In genomic region chr2:39004372-39004771, GRCm38 (mm10) we compare ENCODE assay signal across 8 mouse cellular contexts. TPM values are rescaled to one million over a fixed set of nuclear protein-coding genes. Genes with fewer than 3 reads are reported as not detected.
DNase-seq lines count a peak whose midpoint lies in the region; ATAC-seq and TF ChIP-seq lines count a peak whose summit lies in the region.

No protein-coding gene starts in this region.

- peak overlapping the region; percentile 98 for H3K4me3 ChIP-seq in E14TG2a.4 (replicated peaks; ENCODE audit: low read length)
- H3K4me3 ChIP-seq in embryonic facial prominence, embryonic 12.5 days, result peak overlapping the region; percentile 83
- peak overlapping the region; percentile 67 for H3K4me3 ChIP-seq in intestine, embryonic 16.5 days (ENCODE audit: low read length)
- peak overlapping the region; percentile 87 for H3K4me3 ChIP-seq in midbrain, embryonic 11.5 days (ENCODE audit: low read depth, low read length)

- TF ChIP-seq CTCF in E14TG2a.4 (conservative IDR thresholded peaks at IDR 0.05; ENCODE audit: low read length), result no peak

- no peaks in the 10 kb centered on the region for H3K27me3 ChIP-seq in E14TG2a.4 (ENCODE audit: insufficient read depth, low read length)
- H3K27me3 ChIP-seq in embryonic facial prominence, embryonic 12.5 days, result no peaks in the 10 kb centered on the region
- no peaks in the 10 kb centered on the region for H3K27me3 ChIP-seq in intestine, embryonic 16.5 days (replicated peaks; ENCODE audit: control insufficient read depth, insufficient read depth, low read length)
- H3K27me3 ChIP-seq in midbrain, embryonic 11.5 days (ENCODE audit: control insufficient read depth, insufficient read depth, low read length), result no peaks in the 10 kb centered on the region

- under 1% methylated on average over 11 of the region's 11 CpGs for WGBS in embryonic facial prominence, embryonic 12.5 days
- 1% methylated on average over 11 of the region's 11 CpGs for WGBS in intestine, embryonic 16.5 days
- under 1% methylated on average over 11 of the region's 11 CpGs for WGBS in midbrain, embryonic 11.5 days

- no peak for ATAC-seq in embryonic facial prominence, embryonic 12.5 days (ENCODE audit: insufficient number of reproducible peaks, insufficient read depth, low FRiP score, low TSS enrichment)
- ATAC-seq in intestine, embryonic 16.5 days, result no peak
- no peak for ATAC-seq in midbrain, embryonic 11.5 days (ENCODE audit: low FRiP score)

- H3K9me3 ChIP-seq in E14TG2a.4 (ENCODE audit: low read length), result no peaks in the 10 kb centered on the region
- no peaks in the 10 kb centered on the region for H3K9me3 ChIP-seq in embryonic facial prominence, embryonic 12.5 days
- H3K9me3 ChIP-seq in intestine, embryonic 16.5 days (ENCODE audit: control insufficient read depth, low read length), result no peaks in the 10 kb centered on the region
- H3K9me3 ChIP-seq in midbrain, embryonic 11.5 days (ENCODE audit: control insufficient read depth, low read length), result no peaks in the 10 kb centered on the region

- H3K4me2 ChIP-seq in embryonic facial prominence, embryonic 12.5 days (replicated peaks), result peak overlapping the region; percentile 91
- H3K4me2 ChIP-seq in intestine, embryonic 16.5 days (ENCODE audit: low read depth, low read length), result peak overlapping the region; percentile 71
- H3K4me2 ChIP-seq in midbrain, embryonic 11.5 days, result peak overlapping the region; percentile 96

- peak; percentile 24 for DNase-seq in gastrocnemius, postnatal 10 days
- DNase-seq in gastrocnemius, adult 18-20 months (ENCODE audit: low spot score), result no peak
- DNase-seq in midbrain, embryonic 11.5 days (ENCODE audit: low spot score, missing footprints), result peak; percentile 94
- DNase-seq in thymus, postnatal 36 days, result peak; percentile 21 to 27
- no peak for DNase-seq in ovary, postnatal 10 days (ENCODE audit: low spot score)

- H3K9ac ChIP-seq in embryonic facial prominence, embryonic 12.5 days, result peak overlapping the region; percentile 94
- H3K9ac ChIP-seq in intestine, embryonic 16.5 days (ENCODE audit: low read depth, low read length), result peak overlapping the region; percentile 88
- peak overlapping the region; percentile 91 for H3K9ac ChIP-seq in midbrain, embryonic 11.5 days (ENCODE audit: low read length)

- H3K27ac ChIP-seq in embryonic facial prominence, embryonic 12.5 days, result peak overlapping the region; percentile 91
- H3K27ac ChIP-seq in intestine, embryonic 16.5 days (ENCODE audit: low read length), result peak overlapping the region; percentile 84
- no peak overlapping the region for H3K27ac ChIP-seq in midbrain, embryonic 11.5 days (ENCODE audit: low read depth, low read length)

- H3K36me3 ChIP-seq in E14TG2a.4 (ENCODE audit: insufficient read depth, low read length), result peaks cover 52% of the 10 kb centered on the region
- H3K36me3 ChIP-seq in embryonic facial prominence, embryonic 12.5 days, result peaks cover 42% of the 10 kb centered on the region
- peaks cover 17% of the 10 kb centered on the region for H3K36me3 ChIP-seq in intestine, embryonic 16.5 days (ENCODE audit: control insufficient read depth, insufficient read depth, low read length)
- peaks cover 30% of the 10 kb centered on the region for H3K36me3 ChIP-seq in midbrain, embryonic 11.5 days (ENCODE audit: control insufficient read depth, insufficient read depth, low read length)

- H3K4me1 ChIP-seq in E14TG2a.4 (replicated peaks; ENCODE audit: low read depth, low read length), result peaks cover 63% of the 10 kb centered on the region
- H3K4me1 ChIP-seq in embryonic facial prominence, embryonic 12.5 days, result peaks cover 35% of the 10 kb centered on the region
- H3K4me1 ChIP-seq in intestine, embryonic 16.5 days (ENCODE audit: control insufficient read depth, insufficient read depth, low read length), result peaks cover 42% of the 10 kb centered on the region
- peaks cover 30% of the 10 kb centered on the region for H3K4me1 ChIP-seq in midbrain, embryonic 11.5 days (ENCODE audit: control insufficient read depth, insufficient read depth, low read length)

RNA-seq across cellular contexts. Expression of gene Arpc5l, which starts 0.8 kb away (rescaled TPM):
- 10 to 100 TPM; 53.5 to 55.3 TPM for total RNA-seq in gastrocnemius, postnatal 10 days (2021)
- total RNA-seq in gastrocnemius, adult 18-20 months (2021), result 100 to 1,000 TPM; 112 to 141 TPM
- polyA plus RNA-seq in embryonic facial prominence, embryonic 12.5 days (2016; fragmentation: Nextera tagmentation; extraction: Ambion mirVana), result 120 and 122 TPM in 2 replicates
- polyA plus RNA-seq in intestine, embryonic 16.5 days (2015; fragmentation: Nextera tagmentation; extraction: Ambion mirVana), result 84.0 and 92.7 TPM in 2 replicates
- polyA plus RNA-seq in midbrain, embryonic 11.5 days (2014; fragmentation: Nextera tagmentation; extraction: Ambion mirVana), result 149 and 157 TPM in 2 replicates

RNA-seq across cellular contexts. Expression of gene Rpl35, which starts 1.1 kb away (rescaled TPM):
- total RNA-seq in gastrocnemius, postnatal 10 days (2021), result 100 to 1,000 TPM; 428 to 441 TPM
- 100 to 1,000 TPM; 291 to 301 TPM for total RNA-seq in gastrocnemius, adult 18-20 months (2021)
- polyA plus RNA-seq in embryonic facial prominence, embryonic 12.5 days (2016; fragmentation: Nextera tagmentation; extraction: Ambion mirVana), result 1,101 and 1,116 TPM in 2 replicates
- 800 and 859 TPM in 2 replicates for polyA plus RNA-seq in intestine, embryonic 16.5 days (2015; fragmentation: Nextera tagmentation; extraction: Ambion mirVana)
- polyA plus RNA-seq in midbrain, embryonic 11.5 days (2014; fragmentation: Nextera tagmentation; extraction: Ambion mirVana), result 1,018 and 1,101 TPM in 2 replicates

RNA-seq across cellular contexts. Expression of gene Wdr38, which starts 7.1 kb away (rescaled TPM):
- total RNA-seq in gastrocnemius, postnatal 10 days (2021), result under 1 TPM; 0.09 to 0.18 TPM
- total RNA-seq in gastrocnemius, adult 18-20 months (2021), result under 1 TPM; 0.09 to 0.14 TPM
- polyA plus RNA-seq in embryonic facial prominence, embryonic 12.5 days (2016; fragmentation: Nextera tagmentation; extraction: Ambion mirVana), result 1.9 and 2.1 TPM in 2 replicates
- polyA plus RNA-seq in intestine, embryonic 16.5 days (2015; fragmentation: Nextera tagmentation; extraction: Ambion mirVana), result 1.4 and 1.7 TPM in 2 replicates
- 1.4 TPM in 2 replicates for polyA plus RNA-seq in midbrain, embryonic 11.5 days (2014; fragmentation: Nextera tagmentation; extraction: Ambion mirVana)

Comparison
In these comparisons a context has a peak if more than half of its experiments do, and no peak if none do; other contexts are left out.
1. DNase-seq: peak in gastrocnemius, postnatal 10 days (single experiment), midbrain, embryonic 11.5 days (single experiment) and thymus, postnatal 36 days (2 of 2); none in gastrocnemius, adult 18-20 months (single experiment) and ovary, postnatal 10 days (single experiment).
2. Peak in every context shown above with its lines, with median percentiles within 50 percentile points of each other: H3K4me3 ChIP-seq, H3K4me2 ChIP-seq and H3K9ac ChIP-seq.